Mouse (Mus musculus) heart, postnatal 25 days (tissue): Measurements from ENCODE around the gene Necap2. TPM values are rescaled to one million over a fixed set of nuclear protein-coding genes. Genes with fewer than 3 reads are reported as not detected.

Experiments
- DNase-seq: peaks from one replicate; pipeline ENCODE4 v3.0.0; 2022; ENCODE audit warnings: low spot score
- intact Hi-C: fragments of 180-260 bp; cut with DNase I; formaldehyde crosslinking; loops from one replicate; pipeline ENCODE4 v1.15.1; 2025
- total RNA-seq, 2 experiments: library from RNA; stranded (reverse); gene quantifications; 2 replicates each; pipeline ENCODE4 v1.2.3; 2021

The Necap2 gene
- total RNA-seq, 2 experiments from 2014 or later, result 17.2 TPM

DNA sequence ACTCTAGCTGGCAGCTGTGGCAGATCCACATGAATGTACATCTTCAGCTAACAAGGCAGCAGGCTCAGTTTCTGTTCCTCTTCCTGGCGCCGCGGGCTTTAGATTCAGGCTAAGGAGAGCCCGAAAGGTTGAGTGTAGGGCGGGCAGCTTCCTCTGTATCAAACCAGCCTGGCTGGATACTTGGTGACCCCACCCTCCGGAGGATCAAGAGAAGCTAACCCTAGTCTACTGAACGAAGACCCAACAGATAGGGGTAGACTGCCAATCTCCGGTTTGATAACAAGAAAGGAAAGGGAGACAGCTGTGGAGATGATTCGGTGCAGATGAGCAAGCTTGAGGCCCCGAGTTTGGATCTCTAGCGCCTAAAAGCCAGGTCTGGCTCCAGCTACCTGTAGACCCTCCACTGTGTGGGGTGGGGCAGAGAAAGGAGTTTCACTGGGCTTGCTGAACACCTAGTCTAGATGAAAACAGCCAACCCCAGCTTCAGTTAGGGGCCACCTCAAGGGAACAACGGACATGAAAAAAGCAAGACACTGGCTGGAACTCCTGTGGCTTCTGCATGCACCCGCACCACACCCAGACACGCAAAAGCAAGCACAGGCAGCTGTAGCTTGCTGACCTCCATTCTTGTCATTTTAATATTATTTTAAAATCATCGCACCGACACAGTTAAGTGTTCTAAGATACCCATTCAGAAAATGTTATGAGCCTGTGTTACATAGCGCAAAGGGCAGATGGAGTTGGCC lies 1.2 kb downstream of the Necap2 start:
- intact Hi-C loops, result loop anchor here (5.0 kb wide), 2 partner anchors 60 to 115 kb away; partner anchors contain the start of genes Sdhb and Szrd1
- no peak for DNase-seq

DNA sequence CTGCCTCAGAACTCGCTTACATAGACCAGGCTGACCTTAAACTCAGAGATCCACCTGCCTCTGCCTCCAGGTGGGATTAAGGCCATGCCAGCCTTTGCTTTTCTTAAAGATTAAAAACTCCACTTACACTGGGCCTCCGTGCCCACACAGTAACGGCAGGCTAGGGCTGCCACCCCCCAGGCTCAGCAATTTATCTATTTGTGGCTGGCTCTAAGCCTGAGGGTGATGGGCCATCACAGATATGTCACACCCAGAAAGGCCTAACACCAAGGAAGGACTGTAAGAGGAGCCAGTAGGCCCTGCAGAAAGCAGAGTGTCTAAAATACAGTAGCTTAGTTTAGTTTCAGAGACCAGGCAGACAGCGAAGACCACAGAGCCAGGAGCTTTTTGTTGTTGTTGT lies 4.0 kb downstream of the Necap2 start:
- DNase-seq, result no peak

DNA sequence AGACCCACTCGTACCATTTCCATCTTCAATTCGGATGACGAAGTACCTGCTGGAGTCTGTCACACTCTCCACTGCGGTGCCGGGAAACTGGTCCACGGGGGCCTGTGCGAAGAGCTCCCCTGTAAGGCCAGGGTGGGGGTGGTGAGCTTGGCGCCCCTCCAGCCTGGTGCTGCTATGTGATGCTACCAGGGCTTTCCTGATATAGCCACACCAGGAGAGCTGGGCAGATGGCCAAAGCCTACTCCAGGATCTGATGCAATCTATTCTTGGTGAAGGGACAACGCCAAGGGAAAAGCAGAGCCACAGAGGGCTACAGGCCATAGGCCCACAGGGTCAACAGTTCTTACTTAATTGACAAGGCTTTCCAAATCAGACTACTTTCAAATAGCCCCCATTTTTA lies 4.5 kb downstream of the Necap2 start:
- intact Hi-C loops, result no loop called here

More for the DNA sequence above, 4.0 kb downstream of the Necap2 start:
- intact Hi-C loops, result no loop called here

DNA sequence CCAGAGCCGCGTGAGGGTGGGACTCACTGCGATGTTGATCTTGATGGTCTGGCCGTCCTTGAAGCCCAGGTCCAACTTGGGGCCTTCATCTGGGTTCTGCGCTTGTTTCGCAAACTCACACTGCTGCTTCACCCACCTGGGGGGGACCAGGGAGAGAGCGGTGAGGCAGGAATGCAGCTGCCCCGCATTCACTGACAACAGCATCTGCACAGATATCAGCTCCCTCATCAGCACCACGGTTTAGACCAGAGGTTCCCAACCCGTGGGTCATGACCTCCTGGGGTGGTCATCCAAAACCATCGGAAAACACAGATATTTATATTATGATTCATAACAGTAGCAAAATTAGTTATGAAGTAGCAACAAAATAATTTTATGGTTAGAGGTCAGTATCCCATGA lies 5.7 kb downstream of the Necap2 start:
- no peak for DNase-seq
- intact Hi-C loops, result no loop called here

More for the DNA sequence above, 4.5 kb downstream of the Necap2 start:
- DNase-seq, result peak; percentile 35

DNA sequence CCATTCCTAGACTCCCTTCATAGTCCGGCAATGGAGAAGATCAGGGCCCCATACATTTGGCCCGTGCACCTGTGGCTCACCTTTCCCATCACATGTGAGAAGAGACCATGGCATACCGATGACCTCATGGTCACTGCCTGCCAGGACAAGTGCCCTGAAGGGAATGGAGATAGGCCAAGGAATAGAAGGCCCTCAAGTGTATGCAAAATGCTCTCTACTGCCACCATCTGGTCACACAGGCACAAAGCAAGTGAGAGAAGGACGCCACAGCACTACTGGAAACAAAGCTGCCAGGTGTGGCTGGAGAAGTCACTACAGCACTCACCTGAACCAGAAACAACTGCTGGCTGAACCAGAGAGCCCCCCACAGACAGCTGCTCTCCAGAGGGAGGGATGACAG lies 8.4 kb downstream of the Necap2 start:
- DNase-seq, result no peak
- intact Hi-C loops, result no loop called here

DNA sequence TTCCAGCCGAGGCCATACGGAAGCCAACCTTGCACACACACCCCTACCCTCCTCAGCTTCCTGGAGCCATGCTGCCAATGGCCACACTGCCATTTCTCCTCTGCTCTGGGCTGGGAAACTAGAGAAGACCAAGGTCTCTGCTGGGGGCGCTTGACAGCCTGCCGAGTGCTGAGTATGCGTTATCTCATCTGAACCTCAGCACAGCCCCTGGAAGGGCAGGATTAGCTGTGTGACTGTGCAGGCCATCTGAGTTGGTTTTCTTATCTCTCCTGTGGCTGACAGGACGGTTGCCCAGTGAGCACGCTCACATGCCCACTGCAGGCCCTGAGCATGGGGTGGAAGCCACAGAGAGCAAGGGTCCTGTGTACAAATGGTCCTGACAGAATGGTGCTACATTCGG lies 9.5 kb downstream of the Necap2 start:
- intact Hi-C loops, result no loop called here

DNA sequence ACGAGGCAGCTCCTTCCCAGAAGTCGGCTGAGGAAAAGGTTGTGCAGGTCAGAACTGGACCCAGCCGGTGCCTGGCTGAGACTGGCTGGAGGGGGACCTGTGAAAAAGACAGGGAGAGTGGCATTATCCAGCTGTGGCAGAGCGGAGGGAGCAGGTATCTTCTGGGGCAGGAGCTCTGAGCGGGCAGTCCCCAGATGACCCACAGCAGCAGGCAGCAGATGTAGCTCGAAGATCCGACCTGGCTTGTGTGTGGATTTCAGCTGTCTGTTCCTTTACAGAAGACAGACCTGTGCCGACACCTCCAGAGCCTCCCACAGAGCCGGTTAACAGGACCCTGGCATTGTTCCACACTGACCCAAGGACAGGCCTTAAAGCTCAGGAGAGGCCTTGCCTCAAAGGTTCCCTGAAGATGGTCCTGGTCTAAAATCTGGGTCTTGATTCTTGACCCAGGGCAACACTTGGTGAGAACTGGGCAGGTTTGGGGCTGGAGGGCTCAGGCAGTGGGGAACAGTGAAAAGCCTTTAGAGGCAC lies 10.6 kb downstream of the Necap2 start:
- intact Hi-C loops, result no loop called here
- no peak for DNase-seq

More for the DNA sequence above, 9.5 kb downstream of the Necap2 start:
- DNase-seq, result no peak

DNA sequence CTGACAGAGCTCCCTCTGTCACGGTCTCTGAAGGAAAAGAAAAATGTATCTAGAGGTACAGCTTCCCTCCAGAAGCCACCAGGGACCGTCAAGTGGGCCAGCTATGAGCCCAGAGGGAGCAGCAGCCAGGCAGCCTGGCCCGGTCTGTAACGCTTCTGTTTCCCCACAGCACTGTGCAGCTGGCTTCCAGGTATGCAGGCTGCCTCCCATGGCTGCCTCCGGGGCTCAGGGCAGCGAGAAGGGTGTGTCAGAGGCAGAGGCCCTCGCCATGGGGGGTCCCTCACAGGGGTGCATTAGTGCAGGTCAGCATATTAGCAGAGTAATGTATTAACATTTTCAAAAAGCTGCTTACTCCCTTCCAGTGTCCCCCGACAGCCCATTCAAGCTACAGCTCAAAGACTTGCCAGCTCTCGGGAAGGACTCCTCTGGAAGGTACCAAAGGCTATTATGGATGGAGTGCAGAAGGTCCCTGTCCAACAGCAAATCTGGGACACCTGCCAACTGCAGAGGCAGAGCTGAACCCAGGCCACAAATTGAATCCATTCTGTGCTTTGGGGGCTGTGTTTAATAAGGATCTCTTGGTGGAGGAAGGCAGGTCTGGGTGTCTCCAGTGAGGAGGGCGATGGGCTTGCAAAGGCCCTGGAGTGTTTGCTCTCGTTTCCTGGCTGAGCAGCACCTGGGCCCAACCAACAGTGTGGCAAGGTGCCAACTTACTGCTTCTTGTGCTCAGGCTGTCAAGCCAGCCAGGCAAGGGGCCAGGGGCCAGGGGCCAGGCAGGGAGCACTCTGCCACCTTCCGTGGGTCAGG lies 11.2 kb downstream of the Necap2 start:
- DNase-seq, result no peak
- intact Hi-C loops, result no loop called here

DNA sequence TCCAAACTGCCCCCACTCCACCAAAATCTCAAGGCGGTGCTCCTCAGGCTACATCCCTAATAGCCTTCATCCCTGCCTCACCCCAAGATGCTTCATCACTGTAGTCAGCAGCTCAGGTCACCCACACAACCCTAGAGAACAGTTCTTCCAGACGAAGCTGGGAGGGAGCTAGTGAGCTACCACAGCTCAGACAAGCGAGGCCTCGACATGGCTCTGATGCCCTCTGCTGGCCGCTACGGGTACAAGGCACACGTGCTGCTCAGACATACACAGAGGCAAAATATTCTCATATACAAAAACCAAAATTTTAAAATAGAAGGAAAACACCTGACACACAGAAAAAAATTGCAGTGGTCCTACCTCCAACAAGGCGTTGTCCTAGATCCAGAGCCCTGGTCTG lies 13.0 kb downstream of the Necap2 start:
- intact Hi-C loops, result loop anchor here (1.0 kb wide), 1 partner anchor 20 kb away; no protein-coding TSS in a partner anchor
- DNase-seq, result peak; percentile 40

DNA sequence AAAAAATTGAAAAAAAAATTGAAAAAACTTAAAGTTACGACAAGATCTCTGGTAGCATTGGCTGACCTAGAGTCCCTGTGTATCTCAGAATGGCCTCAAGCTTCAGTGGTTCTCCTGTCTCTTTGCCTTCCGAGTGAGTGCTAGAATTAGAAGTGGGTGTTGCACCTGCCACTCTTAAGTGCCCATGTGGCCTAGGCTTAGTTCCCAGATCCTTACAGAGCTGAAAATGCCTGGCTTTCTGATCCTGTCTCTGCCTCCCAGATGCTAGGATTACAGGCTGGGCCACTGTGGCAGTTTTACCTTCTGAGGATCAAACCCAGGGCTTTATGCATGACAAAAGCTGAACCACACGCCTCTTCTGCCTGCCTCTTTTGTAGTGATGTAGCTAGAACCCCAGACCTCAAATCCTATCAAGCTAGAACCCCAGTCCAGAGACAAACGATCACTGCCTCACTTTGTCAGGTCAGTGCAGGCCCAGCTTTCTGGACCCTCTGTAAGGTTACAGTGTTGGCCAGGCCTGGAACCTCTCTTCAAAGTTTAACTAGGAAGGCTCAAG lies 14.0 kb downstream of the Necap2 start:
- intact Hi-C loops, result no loop called here
- DNase-seq, result no peak

DNA sequence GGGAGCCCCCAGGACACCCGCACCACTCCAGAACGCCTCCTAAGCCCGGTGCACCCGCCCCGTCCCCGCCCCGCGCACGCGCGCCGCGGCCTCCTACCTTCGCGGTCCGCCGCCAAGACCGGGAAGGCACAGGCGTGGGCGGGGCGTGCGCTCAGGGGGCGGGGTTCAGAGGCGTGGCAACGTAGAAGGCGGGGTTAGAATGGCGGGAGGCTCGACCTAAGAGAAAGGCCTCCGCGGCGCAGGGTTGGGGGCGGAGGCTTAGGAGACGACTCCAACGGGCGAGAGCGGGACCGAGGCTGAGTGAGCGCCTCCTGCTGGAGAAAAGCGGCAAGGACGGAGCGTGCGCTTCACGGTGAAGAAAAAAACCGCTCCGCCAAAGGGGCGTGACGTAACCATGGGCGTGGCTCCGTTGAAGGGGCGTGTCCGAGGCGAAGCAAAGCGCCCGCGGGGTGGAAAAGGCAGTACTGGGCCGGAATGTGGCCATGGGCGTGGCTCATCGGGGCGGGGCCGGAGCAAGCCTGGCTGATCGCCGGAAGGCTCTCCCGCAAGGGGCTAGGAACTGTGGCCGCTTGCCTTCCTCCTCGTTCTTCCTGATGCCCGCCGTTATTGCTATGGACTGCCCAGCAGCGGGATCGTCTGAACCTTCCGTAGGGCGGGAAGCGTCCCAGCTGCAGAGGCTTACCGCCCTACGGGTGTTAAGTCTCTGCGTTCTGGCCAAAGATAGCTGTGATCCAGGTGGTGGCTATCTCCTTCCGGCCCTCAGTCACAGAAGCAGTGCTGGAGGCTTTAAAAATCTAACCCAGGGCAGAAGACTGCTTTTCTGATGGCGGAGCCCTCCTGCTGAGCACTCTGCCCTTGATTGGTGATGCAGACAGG lies 17.5 kb downstream of the Necap2 start, which contains the start of gene Crocc:
Crocc (minus strand) TSS at position 125 of the 876 bp plus-strand sequence.
- DNase-seq, result peak; percentile 95
- intact Hi-C loops, result no loop called here

DNA sequence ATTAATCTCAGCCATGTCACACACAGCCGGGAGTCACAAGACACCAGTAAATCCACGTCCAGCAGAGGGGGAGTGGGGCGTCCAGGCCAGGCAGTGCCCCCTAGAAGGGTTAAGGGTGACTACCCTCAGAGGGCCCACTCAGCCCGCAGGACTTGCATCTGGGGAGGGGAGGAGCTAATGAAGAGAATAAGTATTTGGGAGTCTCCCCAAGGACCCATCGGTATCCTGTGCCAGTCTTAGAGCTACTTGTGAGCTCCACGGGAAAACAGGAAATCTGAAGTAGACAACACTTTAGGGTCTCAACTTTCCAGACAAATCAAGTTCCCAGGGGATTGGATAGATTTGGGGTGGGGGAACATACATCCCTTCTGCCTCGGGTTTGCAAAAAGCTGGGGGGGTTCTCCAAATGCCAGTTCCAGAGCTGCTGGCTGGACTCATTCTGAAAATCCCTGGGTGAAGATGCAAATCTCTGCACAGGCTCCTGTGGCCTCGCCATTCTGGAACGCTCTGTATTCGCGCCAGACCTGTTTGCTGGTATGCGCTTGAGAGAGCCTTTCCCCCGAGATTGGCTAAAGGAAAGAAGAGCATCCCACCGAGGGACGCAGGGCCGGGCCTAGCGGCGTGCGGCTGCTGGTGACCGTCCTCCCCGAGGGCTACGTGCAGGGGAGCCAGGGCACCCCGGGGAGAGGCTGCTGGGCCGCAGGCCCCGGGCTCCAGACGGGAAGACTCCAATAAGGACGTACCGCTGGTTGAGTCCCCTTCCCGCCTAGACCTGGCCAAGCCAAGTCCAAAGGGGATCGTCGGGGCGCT lies 18.3 kb downstream of the Necap2 start:
- DNase-seq, result no peak
- intact Hi-C loops, result no loop called here

DNA sequence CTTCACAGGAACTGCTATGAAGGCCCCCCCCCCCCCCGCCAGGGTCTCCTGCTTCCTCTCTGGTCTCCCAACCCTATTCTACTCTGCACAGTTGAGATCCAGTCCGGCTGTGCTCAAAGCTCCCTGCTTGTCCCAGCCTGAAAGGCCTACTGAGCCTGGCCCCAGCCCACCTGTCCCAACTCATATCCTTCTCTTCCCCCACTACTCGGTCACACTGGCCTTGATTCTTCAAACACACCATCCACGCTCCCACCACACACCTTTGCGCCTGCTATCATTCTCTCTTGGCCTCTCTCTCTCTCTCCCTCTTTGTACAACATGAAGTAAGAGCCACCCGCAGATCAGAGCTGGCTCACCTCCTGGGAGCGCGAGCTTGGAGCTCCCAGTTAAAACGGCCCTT lies 19.3 kb downstream of the Necap2 start:
- DNase-seq, result no peak
- intact Hi-C loops, result no loop called here

DNA sequence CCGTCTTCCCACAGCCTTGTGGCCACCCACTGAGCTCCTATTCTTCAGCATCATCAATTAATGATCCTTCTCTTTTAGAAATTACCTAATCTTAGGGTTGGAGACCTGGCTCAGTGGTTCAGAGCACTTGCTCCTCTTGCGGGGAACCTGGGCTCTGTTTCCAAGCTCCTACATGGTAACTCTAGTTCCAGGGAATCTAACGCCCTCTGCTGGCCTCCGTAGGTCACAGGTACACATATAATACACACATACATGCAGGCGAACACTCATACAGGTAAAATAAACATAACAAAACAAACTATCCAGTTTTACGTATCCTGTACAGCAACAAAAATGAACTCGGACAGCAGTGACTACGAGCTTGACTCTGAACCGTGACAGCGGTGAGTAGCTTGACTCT lies 21.2 kb downstream of the Necap2 start:
- no peak for DNase-seq
- intact Hi-C loops, result no loop called here

DNA sequence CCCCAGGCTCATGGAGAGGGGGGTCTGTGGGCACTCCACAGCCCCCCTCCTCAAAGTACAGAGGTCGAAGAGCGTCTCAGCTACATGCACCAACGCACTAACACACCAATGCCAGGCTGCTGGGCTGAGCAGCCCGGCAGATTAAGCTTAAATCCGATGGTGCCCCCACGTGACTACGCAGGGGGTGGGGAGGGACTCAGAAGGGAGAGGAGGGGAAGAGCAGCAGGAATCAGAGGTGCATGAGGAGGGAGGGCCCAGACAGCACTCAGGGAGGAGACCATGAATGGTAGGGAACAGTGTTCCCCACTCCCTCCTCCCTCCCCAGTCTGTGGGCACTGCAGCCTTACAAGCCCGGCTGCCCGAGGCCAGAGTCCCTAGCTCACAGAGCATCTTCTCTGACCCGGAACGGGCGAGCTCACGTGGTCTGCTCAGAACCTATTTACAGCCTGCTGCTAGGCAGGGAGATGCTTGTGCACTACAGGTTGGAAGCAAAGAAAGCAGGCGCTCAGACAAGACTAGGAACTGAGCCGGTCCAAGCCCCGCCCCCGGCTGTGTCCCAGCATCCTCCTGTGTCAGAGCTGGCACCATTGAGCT lies 24.5 kb downstream of the Necap2 start:
- DNase-seq, result no peak
- intact Hi-C loops, result no loop called here

DNA sequence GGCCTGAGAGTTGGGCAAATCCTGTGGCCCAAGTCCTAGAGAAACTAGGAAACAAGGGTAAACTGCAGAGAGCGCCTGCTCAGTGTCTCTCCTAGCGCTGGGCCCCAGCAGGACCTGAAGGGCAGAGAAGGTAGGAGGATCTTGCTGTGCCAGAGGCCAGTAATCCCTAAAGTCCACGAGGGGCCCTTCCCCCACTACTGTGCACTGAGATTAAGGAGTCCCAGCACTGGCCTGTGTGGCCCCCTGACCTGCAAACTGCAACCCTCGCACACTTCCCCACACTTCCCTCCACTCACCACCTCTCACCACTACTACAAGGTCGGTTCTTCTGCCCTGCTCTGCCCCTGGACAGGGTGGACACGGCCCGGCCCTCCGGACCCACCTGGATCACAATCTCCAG lies 25.0 kb downstream of the Necap2 start:
- intact Hi-C loops, result no loop called here

DNA sequence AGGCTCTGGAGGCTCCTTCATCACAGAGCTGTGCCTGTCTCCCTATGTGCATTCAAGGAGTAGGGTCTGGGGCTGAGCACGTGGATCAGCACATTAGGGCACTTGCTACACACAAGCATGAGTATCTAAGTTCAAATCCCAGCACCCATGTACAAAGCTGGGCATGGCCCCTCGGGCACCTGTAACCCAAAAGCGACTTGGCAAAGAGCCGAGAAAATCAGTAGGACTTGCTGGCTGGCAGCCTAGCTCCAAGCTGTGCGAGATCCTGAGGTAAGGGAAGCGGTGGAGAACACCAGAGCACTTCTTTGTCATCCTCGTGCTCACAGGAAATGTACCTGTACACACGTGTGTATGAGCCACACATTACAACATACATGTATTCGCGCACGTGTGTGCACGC lies 25.7 kb downstream of the Necap2 start:
- no peak for DNase-seq
- intact Hi-C loops, result no loop called here

More for the DNA sequence above, 25.0 kb downstream of the Necap2 start:
- no peak for DNase-seq

DNA sequence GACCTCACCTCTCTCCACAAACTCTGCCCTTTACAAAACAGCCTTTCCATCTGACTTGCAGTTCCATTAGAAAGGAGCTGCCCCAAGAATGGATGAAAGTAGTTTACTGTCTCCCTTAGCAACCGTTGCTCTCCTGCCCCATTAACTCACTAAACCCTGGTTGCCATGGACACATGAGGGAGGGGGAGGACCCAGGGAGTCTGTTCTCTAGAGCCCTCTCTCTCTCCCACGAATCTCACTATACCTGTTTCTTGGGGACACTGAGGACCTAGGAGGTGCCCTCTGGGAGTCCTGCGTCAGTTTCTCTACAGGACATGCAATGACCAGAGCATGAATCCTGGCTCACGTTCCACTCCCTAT lies 28.7 kb downstream of the Necap2 start:
- intact Hi-C loops, result no loop called here
- no peak for DNase-seq
